Mouse (Mus musculus): ENCODE measurements around the gene Shc4. TPM values are rescaled to one million over a fixed set of nuclear protein-coding genes. Genes with fewer than 3 reads are reported as not detected.

The Shc4 gene
- polyA plus RNA-seq, 1 experiment from 2014 or later = 1.2 TPM

GRCm38 (mm10) chr2:125672957-125673631 is 50.9 kb downstream of the Shc4 start, which contains the start of gene Eid1:
Gene Eid1, plus strand, starts transcription at chr2:125673095.
- WGBS (ENCODE audit: insufficient replicate concordance) = under 1% methylated on average over 63 of the region's 79 CpGs

DNA sequence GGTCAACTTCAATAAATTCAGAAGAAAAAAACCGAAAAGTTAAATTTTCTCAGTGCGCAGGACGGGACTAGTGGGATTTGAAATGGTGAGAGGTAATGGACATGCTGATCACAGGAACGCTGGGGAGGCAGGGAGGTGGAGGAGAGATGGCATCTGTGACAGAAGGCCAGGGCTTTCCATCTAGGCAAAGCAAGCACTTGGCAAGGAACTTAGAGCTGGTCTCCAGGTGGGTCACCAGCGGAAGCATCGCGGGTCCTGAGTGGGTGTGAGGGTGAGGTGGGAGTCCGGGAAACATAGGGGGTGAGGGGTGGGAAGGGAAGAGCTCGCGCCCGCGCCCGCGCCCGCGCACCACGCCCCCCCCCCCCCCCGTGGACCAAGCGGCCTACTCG is 51.4 kb downstream of the Shc4 start:
- Histone ChIP-seq H3K27ac (ENCODE audit: low read depth, low read length) (peak overlapping the region; percentile 87), H3K9ac (ENCODE audit: low read depth, low read length) (peak overlapping the region; percentile 92), H3K36me3 (ENCODE audit: control insufficient read depth, insufficient read depth, low read length) (no peaks in the 10 kb centered on the region), H3K9me3 (replicated peaks; ENCODE audit: control insufficient read depth, low read length) (no peaks in the 10 kb centered on the region), H3K4me3 (ENCODE audit: low read depth, low read length) (peak overlapping the region; percentile 75), H3K27me3 (ENCODE audit: control insufficient read depth, insufficient read depth, low read length) (no peaks in the 10 kb centered on the region), H3K4me1 (ENCODE audit: control insufficient read depth, insufficient read depth, low read length) (peaks cover 5% of the 10 kb centered on the region), H3K4me2 (peak overlapping the region; percentile 60)
- 38% methylated on average over 7 of the region's 20 CpGs for WGBS (ENCODE audit: insufficient replicate concordance)
- no peak for ATAC-seq (replicated peaks; ENCODE audit: insufficient number of reproducible peaks, low FRiP score, low TSS enrichment)

More at GRCm38 (mm10) chr2:125672957-125673631, 50.9 kb downstream of the Shc4 start, which contains the start of gene Eid1:
- H3K4me3 ChIP-seq (ENCODE audit: low read depth, low read length) = peak within 1 kb of the TSS; percentile 75
- no peaks in the 10 kb centered on the region for H3K36me3 ChIP-seq (ENCODE audit: control insufficient read depth, insufficient read depth, low read length)
- ATAC-seq (replicated peaks; ENCODE audit: insufficient number of reproducible peaks, low FRiP score, low TSS enrichment) = peak; percentile 84
- no peaks in the 10 kb centered on the region for H3K9me3 ChIP-seq (replicated peaks; ENCODE audit: control insufficient read depth, low read length)
- H3K4me1 ChIP-seq (ENCODE audit: control insufficient read depth, insufficient read depth, low read length) = peaks cover 5% of the 10 kb centered on the region
- peak within 1 kb of the TSS; percentile 60 for H3K4me2 ChIP-seq
- peak within 1 kb of the TSS; percentile 92 for H3K9ac ChIP-seq (ENCODE audit: low read depth, low read length)
- H3K27me3 ChIP-seq (ENCODE audit: control insufficient read depth, insufficient read depth, low read length) = no peaks in the 10 kb centered on the region
- H3K27ac ChIP-seq (ENCODE audit: low read depth, low read length) = peak within 1 kb of the TSS; percentile 87

GRCm38 (mm10) chr2:125670846-125671245 is 53.1 kb downstream of the Shc4 start:
- 41% methylated on average over 1 of the region's 1 CpGs for WGBS (ENCODE audit: insufficient replicate concordance)
- Histone ChIP-seq H3K27ac (ENCODE audit: low read depth, low read length) (no peak overlapping the region), H3K9ac (ENCODE audit: low read depth, low read length) (no peak overlapping the region), H3K4me2 (no peak overlapping the region), H3K36me3 (ENCODE audit: control insufficient read depth, insufficient read depth, low read length) (no peaks in the 10 kb centered on the region), H3K27me3 (ENCODE audit: control insufficient read depth, insufficient read depth, low read length) (no peaks in the 10 kb centered on the region), H3K9me3 (replicated peaks; ENCODE audit: control insufficient read depth, low read length) (no peaks in the 10 kb centered on the region), H3K4me3 (ENCODE audit: low read depth, low read length) (no peak overlapping the region), H3K4me1 (ENCODE audit: control insufficient read depth, insufficient read depth, low read length) (peaks cover 5% of the 10 kb centered on the region)
- no peak for ATAC-seq (replicated peaks; ENCODE audit: insufficient number of reproducible peaks, low FRiP score, low TSS enrichment)

DNA sequence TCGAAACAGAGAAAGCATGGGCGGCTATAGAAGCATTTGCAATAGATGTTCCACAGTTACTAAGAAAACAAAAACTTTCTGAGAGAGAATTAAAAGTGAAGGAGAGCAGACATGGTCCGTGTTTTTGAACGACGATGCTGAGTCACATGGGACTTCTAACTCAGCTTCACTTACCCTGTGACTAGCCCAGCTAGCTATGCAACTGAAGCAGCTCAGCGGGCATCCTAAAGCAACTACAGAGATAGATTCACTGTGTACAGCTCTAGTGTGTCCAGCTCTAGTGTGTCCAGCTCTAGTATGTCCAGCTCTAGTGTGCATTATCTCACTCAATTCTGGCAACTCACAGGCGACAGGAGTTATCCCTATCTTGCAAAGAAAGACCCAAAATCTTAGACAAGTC is 56.2 kb downstream of the Shc4 start:
- H3K36me3 ChIP-seq (ENCODE audit: control insufficient read depth, insufficient read depth, low read length) = no peaks in the 10 kb centered on the region
- H3K27ac ChIP-seq (ENCODE audit: low read depth, low read length) = no peak overlapping the region
- no peak overlapping the region for H3K4me3 ChIP-seq (ENCODE audit: low read depth, low read length)
- H3K4me1 ChIP-seq (ENCODE audit: control insufficient read depth, insufficient read depth, low read length) = no peaks in the 10 kb centered on the region
- H3K9ac ChIP-seq (ENCODE audit: low read depth, low read length) = no peak overlapping the region
- ATAC-seq (replicated peaks; ENCODE audit: insufficient number of reproducible peaks, low FRiP score, low TSS enrichment) = no peak
- H3K9me3 ChIP-seq (replicated peaks; ENCODE audit: control insufficient read depth, low read length) = no peaks in the 10 kb centered on the region
- no peaks in the 10 kb centered on the region for H3K27me3 ChIP-seq (ENCODE audit: control insufficient read depth, insufficient read depth, low read length)
- 85% methylated on average over 7 of the region's 7 CpGs for WGBS (ENCODE audit: insufficient replicate concordance)
- H3K4me2 ChIP-seq = no peak overlapping the region

GRCm38 (mm10) chr2:125667184-125667583 is 56.8 kb downstream of the Shc4 start:
- H3K4me3 ChIP-seq (ENCODE audit: low read depth, low read length) = no peak overlapping the region
- no peak overlapping the region for H3K4me2 ChIP-seq
- no peak overlapping the region for H3K27ac ChIP-seq (ENCODE audit: low read depth, low read length)
- no peak overlapping the region for H3K9ac ChIP-seq (ENCODE audit: low read depth, low read length)
- H3K36me3 ChIP-seq (ENCODE audit: control insufficient read depth, insufficient read depth, low read length) = no peaks in the 10 kb centered on the region
- ATAC-seq (replicated peaks; ENCODE audit: insufficient number of reproducible peaks, low FRiP score, low TSS enrichment) = no peak
- no peaks in the 10 kb centered on the region for H3K4me1 ChIP-seq (ENCODE audit: control insufficient read depth, insufficient read depth, low read length)
- WGBS (ENCODE audit: insufficient replicate concordance) = 25% methylated on average over 5 of the region's 5 CpGs
- no peaks in the 10 kb centered on the region for H3K27me3 ChIP-seq (ENCODE audit: control insufficient read depth, insufficient read depth, low read length)
- no peaks in the 10 kb centered on the region for H3K9me3 ChIP-seq (replicated peaks; ENCODE audit: control insufficient read depth, low read length)

DNA sequence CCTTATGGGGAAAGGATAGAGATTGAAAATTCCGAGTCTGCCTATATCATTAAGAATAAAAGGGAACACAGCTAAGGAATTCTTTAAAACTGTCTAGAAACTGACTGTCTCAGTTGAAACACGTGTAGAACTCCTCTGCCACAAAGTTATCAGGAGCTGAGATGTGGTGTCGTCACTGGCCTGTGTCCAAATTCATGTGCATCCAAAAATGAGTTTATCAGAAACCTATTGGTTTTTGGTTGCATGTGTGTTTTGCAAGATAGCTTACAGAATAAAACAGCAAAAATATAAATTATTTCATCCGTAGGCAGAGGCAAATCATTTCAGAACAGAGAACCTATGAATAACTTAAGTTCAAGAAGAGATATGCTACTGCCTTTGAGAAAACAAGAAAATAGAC is 57.3 kb downstream of the Shc4 start:
- no peak overlapping the region for H3K27ac ChIP-seq (ENCODE audit: low read depth, low read length)
- WGBS (ENCODE audit: insufficient replicate concordance) = 61% methylated on average over 4 of the region's 4 CpGs

DNA sequence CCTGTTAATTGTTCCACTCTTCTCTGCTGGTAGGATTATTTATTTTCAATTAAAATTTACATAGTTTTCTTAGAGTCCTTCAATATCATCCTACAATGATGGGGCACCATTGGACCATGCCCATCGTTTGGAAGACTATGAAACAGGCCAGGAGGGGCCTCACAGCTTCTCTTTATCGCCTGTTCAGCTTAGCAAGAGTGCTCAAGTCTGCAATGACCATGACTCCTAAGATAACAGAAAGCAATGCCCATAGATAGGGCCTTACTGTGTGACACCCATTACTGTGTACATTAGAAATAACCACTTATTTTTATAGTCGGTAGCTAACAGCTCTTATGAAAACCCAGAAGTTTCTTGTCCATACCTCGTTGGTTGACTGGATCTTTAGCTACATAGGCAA is 58.0 kb downstream of the Shc4 start:
- no peaks in the 10 kb centered on the region for H3K36me3 ChIP-seq (ENCODE audit: control insufficient read depth, insufficient read depth, low read length)
- H3K9ac ChIP-seq (ENCODE audit: low read depth, low read length) = no peak overlapping the region
- no peaks in the 10 kb centered on the region for H3K27me3 ChIP-seq (ENCODE audit: control insufficient read depth, insufficient read depth, low read length)
- 72% methylated on average over 4 of the region's 4 CpGs for WGBS (ENCODE audit: insufficient replicate concordance)
- H3K4me1 ChIP-seq (ENCODE audit: control insufficient read depth, insufficient read depth, low read length) = 0 out of 2 replicates have a peak, but pooled peaks cover 5% of the 10 kb centered on the region
- ATAC-seq (replicated peaks; ENCODE audit: insufficient number of reproducible peaks, low FRiP score, low TSS enrichment) = 0 out of 2 replicates have a peak, but pooled peaks have one; percentile 52
- H3K27ac ChIP-seq (ENCODE audit: low read depth, low read length) = no peak overlapping the region
- no peaks in the 10 kb centered on the region for H3K9me3 ChIP-seq (replicated peaks; ENCODE audit: control insufficient read depth, low read length)
- H3K4me2 ChIP-seq = no peak overlapping the region
- H3K4me3 ChIP-seq (ENCODE audit: low read depth, low read length) = no peak overlapping the region

More for the DNA sequence above, 57.3 kb downstream of the Shc4 start:
- ATAC-seq (replicated peaks; ENCODE audit: insufficient number of reproducible peaks, low FRiP score, low TSS enrichment) = no peak
- no peaks in the 10 kb centered on the region for H3K9me3 ChIP-seq (replicated peaks; ENCODE audit: control insufficient read depth, low read length)
- H3K27me3 ChIP-seq (ENCODE audit: control insufficient read depth, insufficient read depth, low read length) = no peaks in the 10 kb centered on the region
- H3K4me1 ChIP-seq (ENCODE audit: control insufficient read depth, insufficient read depth, low read length) = no peaks in the 10 kb centered on the region
- no peak overlapping the region for H3K4me3 ChIP-seq (ENCODE audit: low read depth, low read length)
- H3K4me2 ChIP-seq = no peak overlapping the region
- no peak overlapping the region for H3K9ac ChIP-seq (ENCODE audit: low read depth, low read length)
- H3K36me3 ChIP-seq (ENCODE audit: control insufficient read depth, insufficient read depth, low read length) = no peaks in the 10 kb centered on the region

DNA sequence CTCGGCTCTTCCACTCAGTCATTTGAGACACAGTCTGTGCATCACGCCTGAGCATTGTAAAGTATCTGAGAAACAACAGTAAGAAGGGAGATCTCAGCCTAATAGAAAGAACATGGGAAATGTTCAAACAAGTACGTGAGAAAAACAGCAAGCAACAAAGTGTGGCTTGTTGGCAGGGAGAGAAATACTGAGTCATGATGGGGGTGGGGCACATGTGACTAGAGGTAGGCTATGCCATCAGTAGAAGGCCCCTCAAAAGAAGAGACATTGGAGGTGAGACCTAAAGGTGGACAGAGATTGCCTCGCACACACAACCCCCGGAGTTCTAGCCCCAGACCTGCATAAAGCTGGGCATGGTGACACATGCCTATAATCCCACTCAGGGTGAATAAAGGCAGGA is 58.7 kb downstream of the Shc4 start:
- Histone ChIP-seq H3K9me3 (replicated peaks; ENCODE audit: control insufficient read depth, low read length) (no peaks in the 10 kb centered on the region), H3K9ac (ENCODE audit: low read depth, low read length) (no peak overlapping the region), H3K4me2 (no peak overlapping the region), H3K27me3 (ENCODE audit: control insufficient read depth, insufficient read depth, low read length) (no peaks in the 10 kb centered on the region), H3K4me1 (ENCODE audit: control insufficient read depth, insufficient read depth, low read length) (0 out of 2 replicates have a peak, but pooled peaks cover 5% of the 10 kb centered on the region), H3K4me3 (ENCODE audit: low read depth, low read length) (no peak overlapping the region), H3K36me3 (ENCODE audit: control insufficient read depth, insufficient read depth, low read length) (no peaks in the 10 kb centered on the region), H3K27ac (ENCODE audit: low read depth, low read length) (no peak overlapping the region)
- ATAC-seq (replicated peaks; ENCODE audit: insufficient number of reproducible peaks, low FRiP score, low TSS enrichment) = no peak
- 88% methylated on average over 5 of the region's 5 CpGs for WGBS (ENCODE audit: insufficient replicate concordance)

GRCm38 (mm10) chr2:125662517-125662916 is 61.4 kb downstream of the Shc4 start:
- H3K36me3 ChIP-seq (ENCODE audit: control insufficient read depth, insufficient read depth, low read length) = no peaks in the 10 kb centered on the region
- WGBS (ENCODE audit: insufficient replicate concordance) = 74% methylated on average over 3 of the region's 3 CpGs
- no peaks in the 10 kb centered on the region for H3K9me3 ChIP-seq (replicated peaks; ENCODE audit: control insufficient read depth, low read length)
- H3K4me1 ChIP-seq (ENCODE audit: control insufficient read depth, insufficient read depth, low read length) = 0 out of 2 replicates have a peak, but pooled peaks cover 5% of the 10 kb centered on the region
- H3K9ac ChIP-seq (ENCODE audit: low read depth, low read length) = no peak overlapping the region
- no peak overlapping the region for H3K27ac ChIP-seq (ENCODE audit: low read depth, low read length)
- no peak overlapping the region for H3K4me2 ChIP-seq
- ATAC-seq (replicated peaks; ENCODE audit: insufficient number of reproducible peaks, low FRiP score, low TSS enrichment) = no peak
- H3K4me3 ChIP-seq (ENCODE audit: low read depth, low read length) = no peak overlapping the region
- no peaks in the 10 kb centered on the region for H3K27me3 ChIP-seq (ENCODE audit: control insufficient read depth, insufficient read depth, low read length)

Measured in heart, embryonic 11.5 days (tissue).